Mouse (Mus musculus) liver, adult 2 months (tissue): Measurements from ENCODE around the gene Gm9508.

ENCODE experiments used
- CTCF ChIP-seq: fragments of 200-500 bp; IDR thresholded peaks from 2 replicates; pipeline ENCODE4 v1.5.1; 2011; ENCODE audit warnings: low read depth, low read length, control low read depth
- POLR2A ChIP-seq: fragments of 200-500 bp; IDR thresholded peaks from 2 replicates; pipeline ENCODE4 v1.6.1; 2011; ENCODE audit warnings: low read length, control low read depth; ENCODE audit not compliant: insufficient read depth; ENCODE audit errors: extremely low read depth

- TF ChIP-seq CTCF (no peak), POLR2A (no peak)
Observed at GRCm38 (mm10) chr10:77697133-77697532, at the start of gene Gm9508.
